In genomic region chr13:32850668-32851404, GRCm38 (mm10) we compare ENCODE assay signal across 8 mouse cellular contexts. TPM values are rescaled to one million over a fixed set of nuclear protein-coding genes. Genes with fewer than 3 reads are reported as not detected.
DNase-seq lines count a peak whose midpoint lies in the region; ATAC-seq lines count a peak whose summit lies in the region.

TSS of gene Serpinb1a (minus strand) at chr13:32851185.

- H3K9me3 ChIP-seq in hindbrain, embryonic 16.5 days (ENCODE audit: control insufficient read depth, low read length) = no peaks in the 10 kb centered on the region

- H3K27me3 ChIP-seq in hindbrain, embryonic 16.5 days (replicated peaks; ENCODE audit: control insufficient read depth, insufficient read depth, low read length) = no peaks in the 10 kb centered on the region

- peaks cover 11% of the 10 kb centered on the region; the same call in 1 of the 2 replicates for H3K4me1 ChIP-seq in brown adipose tissue, adult 24 weeks (ENCODE audit: control insufficient read depth, insufficient read depth, insufficient read length, low read length)
- H3K4me1 ChIP-seq in hindbrain, embryonic 16.5 days (ENCODE audit: control insufficient read depth, insufficient read depth, low read depth, low read length) = no peaks in the 10 kb centered on the region

- H3K9ac ChIP-seq in hindbrain, embryonic 16.5 days (ENCODE audit: low read depth, low read length) = no peak within 1 kb of the TSS

- no peak within 1 kb of the TSS for H3K27ac ChIP-seq in brown adipose tissue, adult 24 weeks (replicated peaks; ENCODE audit: low read depth, low read length)
- no peak within 1 kb of the TSS for H3K27ac ChIP-seq in hindbrain, embryonic 16.5 days (ENCODE audit: low read depth, low read length)

- ATAC-seq in hindbrain, embryonic 16.5 days = no peak

- 66% methylated on average over 10 of the region's 10 CpGs for WGBS in hindbrain, embryonic 16.5 days

- DNase-seq in NIH3T3 (ENCODE audit: low read depth) (peak; percentile 74), liver (peak; percentile 39)
- DNase-seq in heart, postnatal 14 days = peak; percentile 66 to 77
- DNase-seq in ovary, postnatal 10 days (ENCODE audit: low spot score) = peak; percentile 37
- no peak for DNase-seq in c-Kit-positive CD71-positive TER-119-positive erythroid progenitor cells, embryonic 14.5 days (ENCODE audit: low spot score)
- no peak for DNase-seq in cerebellum, adult 8-10 months

- no peak within 1 kb of the TSS for H3K4me2 ChIP-seq in hindbrain, embryonic 16.5 days (ENCODE audit: low read length)

- intact Hi-C loops in heart, postnatal 14 days (cut with DNase I) = no loop called here

- no peaks in the 10 kb centered on the region for H3K36me3 ChIP-seq in hindbrain, embryonic 16.5 days (ENCODE audit: control insufficient read depth, insufficient read depth, low read length)

- H3K4me3 ChIP-seq in brown adipose tissue, adult 24 weeks (ENCODE audit: insufficient read depth, low read depth, low read length) = peak within 1 kb of the TSS; percentile 28
- no peak within 1 kb of the TSS for H3K4me3 ChIP-seq in hindbrain, embryonic 16.5 days (ENCODE audit: low read length)

RNA-seq across cellular contexts. Expression of gene Serpinb1a, which starts in this region (rescaled TPM):
- 2.0 and 4.4 TPM in 2 replicates for polyA plus RNA-seq in brown adipose tissue, adult 24 weeks (2012; ENCODE audit: insufficient read depth, insufficient read length, missing spikeins)
- total RNA-seq in heart, postnatal 14 days (2021) = 1 to 10 TPM; 7.4 to 8.4 TPM
- polyA plus RNA-seq in hindbrain, embryonic 16.5 days (2015; fragmentation: Nextera tagmentation; extraction: Ambion mirVana) = 1.9 and 2.5 TPM in 2 replicates

Comparison
In these comparisons a context has a peak if more than half of its experiments do, and no peak if none do; other contexts are left out.
1. DNase-seq: peak in NIH3T3 (single experiment), heart, postnatal 14 days (2 of 2), liver (single experiment) and ovary, postnatal 10 days (single experiment); none in c-Kit-positive CD71-positive TER-119-positive erythroid progenitor cells, embryonic 14.5 days (single experiment) and cerebellum, adult 8-10 months (single experiment).